Mouse (Mus musculus) megakaryocyte, adult 5-6 weeks (primary cell): ENCODE measurements around the gene Morc2b. TPM values are rescaled to one million over a fixed set of nuclear protein-coding genes. Genes with fewer than 3 reads are reported as not detected.
A peak's percentile ranks its signal among the peaks of the same experiment; 100 is the strongest.
"Not testable (repeated sequence)": the region's sequence is repeated elsewhere in the genome, so short reads cannot be mapped to it uniquely, and the experiment has no call there.

Source experiments
- ATAC-seq: 2 replicates; pipeline ENCODE4 v1.8.0; 2016; ENCODE audit warnings: mild to moderate bottlenecking, inconsistent platforms; ENCODE audit not compliant: poor library complexity, severe bottlenecking
- total RNA-seq, 2 experiments: library from RNA; stranded (forward) in 1 of 2; stranded (reverse) in 1 of 2; fragments of 153-499, 151-499 nt in 1 of 2; fragments of 221-1000, 200-1000 nt in 1 of 2; gene quantifications; 2 replicates each; pipeline versions ENCODE4 v1.2.3 to v1.2.4; 2015 to 2017

Gene Morc2b
- total RNA-seq (2015) (not detected in 2 replicates), total RNA-seq (2017) (not detected in 2 replicates)

- no peak for ATAC-seq
Measured at GRCm38 (mm10) chr17:33139261-33139820, at the start of gene Morc2b. Gene Morc2b, minus strand, starts transcription at chr17:33139683.

GRCm38 (mm10) chr17:33168147-33168546 is 28.7 kb upstream of the Morc2b start, which contains the start of gene Olfr55:
Gene Olfr55, plus strand, starts transcription at chr17:33168447.
- ATAC-seq, result not testable (repeated sequence)

GRCm38 (mm10) chr17:33126257-33126656 is 13.2 kb downstream of the Morc2b start:
- ATAC-seq, result no peak

- ATAC-seq, result no peak
Measured at GRCm38 (mm10) chr17:33124546-33124945, 14.9 kb downstream of the Morc2b start.

GRCm38 (mm10) chr17:33097396-33097795 is 42.1 kb downstream of the Morc2b start:
- no peak for ATAC-seq

- peak; percentile 55 for ATAC-seq
Measured at GRCm38 (mm10) chr17:33092391-33093193, 46.9 kb downstream of the Morc2b start.

- ATAC-seq, result no peak
Measured at GRCm38 (mm10) chr17:33091630-33092029, 47.9 kb downstream of the Morc2b start.

GRCm38 (mm10) chr17:33089220-33089949 is 50.1 kb downstream of the Morc2b start, which contains the start of gene Zfp563:
Gene Zfp563, plus strand, starts transcription at chr17:33089310.
- peak; percentile 97 for ATAC-seq

GRCm38 (mm10) chr17:33067958-33068357 is 71.5 kb downstream of the Morc2b start, which contains the start of gene 4921501E09Rik:
Gene 4921501E09Rik, minus strand, starts transcription at chr17:33068058.
- ATAC-seq, result no peak

Other genes with a start within 250 kb of the Morc2b start
- 2.4 and 3.4 TPM in 2 replicates for gene Zfp870, start 248.0 kb downstream of the Morc2b start, total RNA-seq (2015)
- 2.1 and 2.9 TPM in 2 replicates for gene Zfp870, start 248.0 kb downstream of the Morc2b start, total RNA-seq (2017)
- not detected in 2 replicates for gene Cyp4f14, start 222.3 kb downstream of the Morc2b start, total RNA-seq (2015)
- not detected in 2 replicates for gene Cyp4f14, start 222.3 kb downstream of the Morc2b start, total RNA-seq (2017)
- 19.0 and 20.2 TPM in 2 replicates for gene Cyp4f13, start 192.3 kb downstream of the Morc2b start, total RNA-seq (2015)
- 9.2 and 11.7 TPM in 2 replicates for gene Cyp4f13, start 192.3 kb downstream of the Morc2b start, total RNA-seq (2017)
- gene Zfp472, start 173.9 kb downstream of the Morc2b start, total RNA-seq (2015), result 16.7 and 20.0 TPM in 2 replicates
- 14.0 and 22.5 TPM in 2 replicates for gene Zfp472, start 173.9 kb downstream of the Morc2b start, total RNA-seq (2017)
- gene Zfp952, start 146.6 kb downstream of the Morc2b start, total RNA-seq (2015), result 5.2 and 7.2 TPM in 2 replicates
- gene Zfp952, start 146.6 kb downstream of the Morc2b start, total RNA-seq (2017), result 6.4 and 8.2 TPM in 2 replicates
- 3.8 and 4.0 TPM in 2 replicates for gene Zfp763, start 106.3 kb downstream of the Morc2b start, total RNA-seq (2015)
- 3.0 and 3.6 TPM in 2 replicates for gene Zfp763, start 106.3 kb downstream of the Morc2b start, total RNA-seq (2017)
- gene 4921501E09Rik, start 71.6 kb downstream of the Morc2b start, total RNA-seq (2015), result not detected in 2 replicates
- gene 4921501E09Rik, start 71.6 kb downstream of the Morc2b start, total RNA-seq (2017), result not detected in 2 replicates
- 3.8 and 4.0 TPM in 2 replicates for gene Zfp563, start 50.4 kb downstream of the Morc2b start, total RNA-seq (2015)
- gene Zfp563, start 50.4 kb downstream of the Morc2b start, total RNA-seq (2017), result 2.8 and 2.9 TPM in 2 replicates
- gene Olfr55, start 28.8 kb upstream of the Morc2b start, total RNA-seq (2015), result not detected in 2 replicates
- gene Olfr55, start 28.8 kb upstream of the Morc2b start, total RNA-seq (2017), result not detected in 2 replicates
- gene Olfr239, start 51.6 kb upstream of the Morc2b start, total RNA-seq (2015), result not detected in 2 replicates
- gene Olfr239, start 51.6 kb upstream of the Morc2b start, total RNA-seq (2017), result not detected in 2 replicates
- not detected in 2 replicates for gene Olfr1564, start 82.0 kb upstream of the Morc2b start, total RNA-seq (2015)
- gene Olfr1564, start 82.0 kb upstream of the Morc2b start, total RNA-seq (2017), result not detected in 2 replicates
- 9.8 and 12.1 TPM in 2 replicates for gene Zfp955a, start 115.5 kb upstream of the Morc2b start, total RNA-seq (2015)
- gene Zfp955a, start 115.5 kb upstream of the Morc2b start, total RNA-seq (2017), result 11.4 and 12.2 TPM in 2 replicates
- gene Olfr63, start 125.0 kb upstream of the Morc2b start, total RNA-seq (2015), result 0.05 TPM in 1 of 2 replicates, not detected in the other
- not detected in 2 replicates for gene Olfr63, start 125.0 kb upstream of the Morc2b start, total RNA-seq (2017)
- gene Zfp955b, start 149.9 kb upstream of the Morc2b start, total RNA-seq (2015), result 4.1 and 5.3 TPM in 2 replicates
- gene Zfp955b, start 149.9 kb upstream of the Morc2b start, total RNA-seq (2017), result 5.7 and 6.4 TPM in 2 replicates
- 10.7 and 17.8 TPM in 2 replicates for gene Zfp81, start 219.2 kb upstream of the Morc2b start, total RNA-seq (2015)
- 9.9 and 12.4 TPM in 2 replicates for gene Zfp81, start 219.2 kb upstream of the Morc2b start, total RNA-seq (2017)